Mouse (Mus musculus) intestine, postnatal 0 days (tissue): ENCODE measurements around the gene Zfp346. TPM values are rescaled to one million over a fixed set of nuclear protein-coding genes. Genes with fewer than 3 reads are reported as not detected.

Experiments used
- ATAC-seq: fragments of 200-750 bp; cut with Nextera tagmentation; 2 replicates; pipeline ENCODE4 v1.8.0; 2017; ENCODE audit warnings: mild to moderate bottlenecking, moderate TSS enrichment, moderate library complexity
- H3K27ac ChIP-seq: fragments of 300-500 bp; sonication (generic); 2 replicates; pipeline ENCODE4 v1.5.1; 2014; ENCODE audit warnings: mild to moderate bottlenecking, low read depth, low read length, moderate library complexity
- H3K27me3 ChIP-seq: fragments of 300-500 bp; sonication (generic); replicated peaks from 2 replicates; pipeline ENCODE4 v1.6.1; 2014; ENCODE audit warnings: low read length, mixed read lengths; ENCODE audit not compliant: control insufficient read depth, insufficient read depth
- H3K36me3 ChIP-seq: fragments of 300-500 bp; sonication (generic); 2 replicates; pipeline ENCODE4 v1.6.1; 2014; ENCODE audit warnings: mild to moderate bottlenecking, moderate library complexity; ENCODE audit not compliant: control insufficient read depth, insufficient read depth
- H3K4me1 ChIP-seq: fragments of 300-500 bp; sonication (generic); replicated peaks from 2 replicates; pipeline ENCODE4 v1.6.1; 2014; ENCODE audit warnings: antibody characterized with exemption, low read length, mixed read lengths; ENCODE audit not compliant: control insufficient read depth, insufficient read depth
- H3K4me2 ChIP-seq: fragments of 300-500 bp; sonication (generic); replicated peaks from 2 replicates; pipeline ENCODE4 v1.6.1; 2014; ENCODE audit warnings: low read depth, mild to moderate bottlenecking, moderate library complexity
- H3K4me3 ChIP-seq: fragments of 300-500 bp; sonication (generic); 2 replicates; pipeline ENCODE4 v1.5.1; 2014; ENCODE audit warnings: low read depth, low read length
- H3K9ac ChIP-seq: fragments of 300-500 bp; sonication (generic); 2 replicates; pipeline ENCODE4 v1.6.1; 2014; ENCODE audit warnings: mild to moderate bottlenecking, low read depth, low read length
- H3K9me3 ChIP-seq: fragments of 300-500 bp; sonication (generic); 2 replicates; pipeline ENCODE4 v1.6.1; 2016; ENCODE audit warnings: mixed run types; ENCODE audit not compliant: control insufficient read depth
- CTCF ChIP-seq: sonication (generic); IDR thresholded peaks from 2 replicates; pipeline ENCODE4 v1.5.1; 2016; ENCODE audit warnings: low read depth, mild to moderate bottlenecking, control low read depth, antibody characterized with exemption, moderate library complexity
- WGBS: fragments of 180-500 bp; shearing (Covaris S2); extraction: QIAGEN DNeasy Blood & Tissue Kit; methylation state at CpG from one replicate; pipeline ENCODE4 v1.1.7; 2014; 5-methylcytosine and 5-hydroxymethylcytosine counted together
- polyA plus RNA-seq: library from polyadenylated mRNA; unstranded; fragments of >200 nt; fragmentation: Nextera tagmentation; extraction: Ambion mirVana; gene quantifications from 2 replicates; pipeline ENCODE4 v1.2.1, GENCODE M21; 2015

Gene Zfp346
- polyA plus RNA-seq, 1 experiment from 2014 or later: 5.5 TPM

- Histone ChIP-seq H3K9ac (no peak overlapping the region), H3K4me2 (no peak overlapping the region), H3K9me3 (no peaks in the 10 kb centered on the region), H3K4me3 (no peak overlapping the region), H3K27ac (no peak overlapping the region), H3K27me3 (no peaks in the 10 kb centered on the region), H3K4me1 (no peaks in the 10 kb centered on the region), H3K36me3 (no peaks in the 10 kb centered on the region)
- no peak for TF ChIP-seq CTCF
- 90% methylated on average over 3 of the region's 3 CpGs for WGBS
- ATAC-seq: no peak
Measured at GRCm38 (mm10) chr13:55179591-55179990, 74.5 kb downstream of the Zfp346 start.

- no peak; the same call in 1 of the 2 replicates for ATAC-seq
- Histone ChIP-seq H3K9ac (peak overlapping the region; percentile 43), H3K36me3 (no peaks in the 10 kb centered on the region), H3K4me1 (no peaks in the 10 kb centered on the region), H3K9me3 (no peaks in the 10 kb centered on the region), H3K4me3 (peak overlapping the region; percentile 33), H3K27ac (peak overlapping the region; percentile 92), H3K4me2 (peak overlapping the region; percentile 68), H3K27me3 (no peaks in the 10 kb centered on the region)
- 75% methylated on average over 2 of the region's 2 CpGs for WGBS
- no peak for TF ChIP-seq CTCF
Measured at GRCm38 (mm10) chr13:55181786-55182172, 76.7 kb downstream of the Zfp346 start.

GRCm38 (mm10) chr13:55182173-55182894 lies 77.2 kb downstream of the Zfp346 start:
- no peaks in the 10 kb centered on the region for H3K36me3 ChIP-seq
- H3K9ac ChIP-seq: peak overlapping the region; percentile 43

GRCm38 (mm10) chr13:55183382-55183781 lies 78.3 kb downstream of the Zfp346 start:
- Histone ChIP-seq H3K36me3 (no peaks in the 10 kb centered on the region), H3K27me3 (no peaks in the 10 kb centered on the region), H3K4me3 (no peak overlapping the region), H3K4me2 (no peak overlapping the region), H3K4me1 (no peaks in the 10 kb centered on the region), H3K27ac (no peak overlapping the region), H3K9ac (no peak overlapping the region), H3K9me3 (no peaks in the 10 kb centered on the region)
- ATAC-seq: peak; percentile 56
- TF ChIP-seq CTCF: no peak
- WGBS: 69% methylated on average over 6 of the region's 6 CpGs

More at GRCm38 (mm10) chr13:55182173-55182894, 77.2 kb downstream of the Zfp346 start:
- no peaks in the 10 kb centered on the region for H3K27me3 ChIP-seq
- peak overlapping the region; percentile 33 for H3K4me3 ChIP-seq
- ATAC-seq: peak; percentile 90
- peak; percentile 80 for TF ChIP-seq CTCF
- H3K27ac ChIP-seq: peak overlapping the region; percentile 92
- H3K9me3 ChIP-seq: no peaks in the 10 kb centered on the region
- no peaks in the 10 kb centered on the region for H3K4me1 ChIP-seq
- WGBS: 3% methylated on average over 23 of the region's 23 CpGs
- H3K4me2 ChIP-seq: peak overlapping the region; percentile 68

Other genes with a start within 250 kb of the Zfp346 start
- gene Unc5a, start 155.9 kb upstream of the Zfp346 start, polyA plus RNA-seq: 0.90 and 1.1 TPM in 2 replicates
- gene Hk3, start 83.9 kb upstream of the Zfp346 start, polyA plus RNA-seq: 0.77 and 0.81 TPM in 2 replicates
- gene Uimc1, start 5.0 kb upstream of the Zfp346 start, polyA plus RNA-seq: 14.1 and 15.9 TPM in 2 replicates
- not detected in 2 replicates for gene Gm17617, start 28.2 kb downstream of the Zfp346 start, polyA plus RNA-seq
- gene Fgfr4, start 47.3 kb downstream of the Zfp346 start, polyA plus RNA-seq: 3.8 and 4.0 TPM in 2 replicates
- 37.4 and 38.0 TPM in 2 replicates for gene Nsd1, start 104.5 kb downstream of the Zfp346 start, polyA plus RNA-seq
- 540 and 567 TPM in 2 replicates for gene Prelid1, start 215.2 kb downstream of the Zfp346 start, polyA plus RNA-seq
- gene Rab24, start 216.6 kb downstream of the Zfp346 start, polyA plus RNA-seq: 142 and 156 TPM in 2 replicates
- gene Mxd3, start 224.5 kb downstream of the Zfp346 start, polyA plus RNA-seq: 7.8 and 8.5 TPM in 2 replicates